Mouse (Mus musculus) pancreas, adult 10 weeks (tissue): Measurements from ENCODE around the gene Gabrr2. TPM values are rescaled to one million over a fixed set of nuclear protein-coding genes. Genes with fewer than 3 reads are reported as not detected.

Experiments
- polyA plus RNA-seq: library from polyadenylated mRNA; stranded (reverse); fragments of 350-450 nt; fragmentation: Illumina TruSeq; extraction: RNeasy Lipid Tissue Mini Kit (QIAGEN cat#74804); gene quantifications from one replicate; pipeline ENCODE4 v1.2.3, GENCODE M21; 2015; ENCODE audit warnings: low read depth, low replicate concordance; ENCODE audit not compliant: insufficient read depth

Gene Gabrr2
- polyA plus RNA-seq = 1.2 TPM

DNA sequence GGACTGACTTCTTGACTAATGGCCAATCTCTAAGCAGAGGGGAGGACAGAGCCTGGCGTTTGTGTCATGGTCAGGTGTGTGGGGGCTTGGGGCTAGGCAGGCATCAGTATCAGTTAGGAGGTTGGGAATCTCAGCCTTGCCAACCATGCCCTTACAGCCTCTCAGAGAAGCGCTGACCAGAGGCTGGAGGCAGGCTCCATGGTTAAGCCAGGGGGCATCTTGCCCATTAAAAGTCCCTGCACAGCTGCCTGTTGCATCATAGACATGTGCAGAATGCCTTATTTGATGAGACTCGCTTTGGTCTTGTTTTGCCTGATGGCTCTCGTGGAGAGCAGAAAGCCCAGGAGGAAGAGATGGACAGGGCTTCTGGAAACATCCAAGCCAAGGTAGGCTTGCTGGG lies at the start of gene Gabrr2:
TSS of gene Gabrr2 (plus strand) at position 19 of the 400 bp plus-strand sequence.

DNA sequence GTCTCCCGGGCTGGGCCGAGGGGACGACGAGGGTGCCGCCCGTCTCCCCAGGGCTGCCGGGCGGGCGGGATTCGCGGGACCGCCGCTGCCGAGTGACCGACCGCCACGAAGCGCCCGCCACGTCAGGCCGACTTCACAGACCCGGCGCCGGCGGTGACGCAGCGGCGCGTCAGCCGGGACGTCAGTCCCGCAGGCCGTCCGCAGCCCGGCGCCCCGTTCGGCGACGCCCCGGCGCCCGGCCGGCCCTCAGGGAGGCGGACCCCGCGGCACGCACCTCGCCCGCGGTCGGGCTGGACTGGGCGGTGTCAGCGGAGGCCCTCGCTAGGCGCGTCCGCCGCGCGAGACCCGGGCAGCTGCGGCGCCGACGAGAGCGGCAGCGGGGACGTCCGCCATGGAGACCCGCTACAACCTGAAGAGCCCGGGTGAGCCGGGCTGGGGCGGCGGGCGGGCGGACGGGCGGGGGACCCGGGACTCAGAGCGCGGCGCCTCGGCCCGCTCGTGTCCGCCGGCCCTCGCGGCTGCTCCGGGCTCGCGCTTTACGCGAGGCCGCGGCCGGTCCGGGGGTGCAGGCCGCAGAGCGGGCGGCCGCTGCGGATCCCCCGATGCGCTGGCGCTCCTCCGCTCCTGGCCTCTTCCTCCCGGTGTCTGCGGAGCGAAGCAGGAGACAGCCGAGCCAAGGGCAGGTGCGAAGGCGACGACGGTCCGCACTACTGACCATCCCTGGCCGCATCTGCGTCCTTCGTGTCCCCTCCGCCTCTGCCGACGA lies 31.4 kb upstream of the Gabrr2 start, which contains the start of gene Ube2j1:
TSS of gene Ube2j1 (plus strand) at position 222 of the 766 bp plus-strand sequence.

DNA sequence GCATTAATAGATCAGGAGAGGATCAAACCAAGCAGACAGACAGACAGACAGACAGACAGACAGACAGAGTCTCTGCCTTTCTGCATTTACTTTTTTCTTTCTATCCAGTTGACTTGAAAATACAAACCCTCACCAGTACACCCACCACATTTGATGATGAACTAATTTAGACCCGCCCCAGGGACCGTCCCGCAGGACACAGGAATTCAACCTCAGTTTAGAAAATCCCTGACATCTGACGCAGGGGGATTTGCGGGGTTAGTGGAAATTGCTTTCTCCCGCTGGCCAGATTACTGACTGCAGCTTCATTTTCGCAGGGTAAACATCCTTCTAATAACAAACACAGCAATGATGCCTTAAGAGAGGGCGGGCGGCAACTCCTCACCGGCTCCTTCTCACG lies 69.4 kb downstream of the Gabrr2 start, which contains the start of gene Gabrr1:
TSS of gene Gabrr1 (plus strand) at position 301 of the 400 bp plus-strand sequence.

Other genes with a start within 250 kb of the Gabrr2 start
- gene Ankrd6, start 112.2 kb upstream of the Gabrr2 start, polyA plus RNA-seq = 0.54 TPM
- 3.6 TPM for gene Rragd, start 80.0 kb upstream of the Gabrr2 start, polyA plus RNA-seq
- 10.5 TPM for gene Ube2j1, start 31.6 kb upstream of the Gabrr2 start, polyA plus RNA-seq
- gene Gabrr1, start 69.5 kb downstream of the Gabrr2 start, polyA plus RNA-seq = not detected
- gene Pm20d2, start 126.7 kb downstream of the Gabrr2 start, polyA plus RNA-seq = 0.98 TPM
- gene Srsf12, start 146.0 kb downstream of the Gabrr2 start, polyA plus RNA-seq = not detected
- 29.4 TPM for gene Pnrc1, start 227.2 kb downstream of the Gabrr2 start, polyA plus RNA-seq
- 2.2 TPM for gene Rngtt, start 247.3 kb downstream of the Gabrr2 start, polyA plus RNA-seq